Mouse (Mus musculus) CD4-positive naive resting alpha-beta T cell, adult 76 days (primary cell): ENCODE data around the gene Nell1. TPM values are rescaled to one million over a fixed set of nuclear protein-coding genes. Genes with fewer than 3 reads are reported as not detected.

Experiments used
- total RNA-seq: library from RNA; stranded (reverse); gene quantifications from one replicate; pipeline ENCODE4 v1.2.4, GENCODE M21; 2023

Gene Nell1
- not detected for total RNA-seq

DNA sequence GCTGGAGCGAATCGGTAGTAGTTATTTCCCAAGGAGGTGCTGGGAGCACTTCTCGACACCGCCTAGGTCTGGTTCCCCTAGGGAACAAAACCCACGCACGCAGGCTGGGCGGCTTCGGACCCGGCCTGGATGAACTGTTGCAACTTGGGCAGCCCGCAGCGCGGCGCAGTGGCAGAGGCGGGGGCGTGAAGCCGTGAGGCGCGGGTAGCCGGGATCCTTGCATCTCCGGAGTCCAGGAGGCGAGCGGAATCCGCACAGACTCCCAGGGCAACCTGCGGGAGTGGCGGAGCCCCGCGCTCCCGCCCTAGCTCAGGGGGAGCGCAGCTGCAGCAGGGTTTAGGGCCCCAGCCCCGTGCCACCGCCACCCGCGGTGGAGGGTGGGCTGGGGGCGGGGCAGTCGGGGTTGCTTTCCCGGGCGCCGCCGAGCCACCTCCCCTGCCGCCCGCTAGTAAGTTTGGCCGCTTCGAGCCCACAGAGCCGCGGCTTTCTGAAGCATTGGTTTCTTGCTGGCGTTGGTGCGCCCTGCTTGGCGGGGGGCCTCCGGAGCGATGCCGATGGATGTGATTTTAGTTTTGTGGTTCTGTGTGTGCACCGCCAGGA lies at the start of gene Nell1:
Gene Nell1, plus strand, starts transcription at position 24 of the 600 bp plus-strand sequence.

DNA sequence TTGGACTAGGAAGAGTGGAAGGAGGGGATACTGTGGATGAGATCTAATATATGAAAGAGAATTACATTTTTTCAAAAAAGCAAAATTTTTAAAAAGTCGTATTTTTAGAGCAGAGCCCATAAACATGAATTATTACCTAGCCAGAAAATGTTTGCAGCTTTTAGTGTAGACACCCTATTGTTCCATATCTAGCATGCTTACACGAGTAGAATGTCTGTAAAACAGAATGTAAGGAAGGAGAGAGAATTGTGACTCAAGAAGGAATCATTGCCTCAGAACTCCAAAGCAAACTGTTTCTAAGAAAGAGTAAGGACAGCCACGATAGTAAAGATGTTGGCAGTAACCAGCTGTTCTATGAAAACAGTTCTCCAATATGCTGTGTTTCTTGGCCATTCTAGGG lies 624.2 kb downstream of the Nell1 start, which contains the start of gene 4933405O20Rik:
Gene 4933405O20Rik, plus strand, starts transcription at position 301 of the 400 bp plus-strand sequence.

Other genes starting within 250 kb of the Nell1 start
- 9.4 TPM for gene Htatip2, start 215.7 kb upstream of the Nell1 start, total RNA-seq
- 66.4 TPM for gene Prmt3, start 196.5 kb upstream of the Nell1 start, total RNA-seq
- not detected for gene Slc6a5, start 64.7 kb upstream of the Nell1 start, total RNA-seq